Mouse (Mus musculus) gastrocnemius, postnatal 25 days (tissue): ENCODE data around the gene Ldhal6b. TPM values are rescaled to one million over a fixed set of nuclear protein-coding genes. Genes with fewer than 3 reads are reported as not detected.

ENCODE experiments used
- microRNA-seq, 2 experiments: library from miRNA; unstranded; fragments of <30 nt; microRNA quantifications; one replicate each; pipeline ENCODE4 v1.2.0; 2021; ENCODE audit warnings: borderline replicate concordance in 2 of 2
- total RNA-seq, 2 experiments: library from RNA; stranded (reverse); gene quantifications; 1 replicate in 1 of 2; 2 replicates in 1 of 2; pipeline ENCODE4 v1.2.3; 2021

The Ldhal6b gene
- total RNA-seq, 2 experiments from 2014 or later: 0.48 TPM; not detected in 1

Small RNA genes lying within 50 kb of the gene (microRNA-seq; reads per million reads assigned to microRNA genes)
- gene Gm22475: 0 reads per million in 2 experiments

Other genes starting within 250 kb of the Ldhal6b start
- gene Tmem242, start 21.5 kb upstream of the Ldhal6b start, total RNA-seq: 100 to 1,000 TPM; 139 to 141 TPM
- 1 to 10 TPM; 2.8 to 3.1 TPM for gene Zdhhc14, start 73.8 kb upstream of the Ldhal6b start, total RNA-seq